Mouse (Mus musculus): ENCODE results near the gene Pigv. TPM values are rescaled to one million over a fixed set of nuclear protein-coding genes. Genes with fewer than 3 reads are reported as not detected.

Pigv gene
- polyA plus RNA-seq, 1 experiment: 7.3 TPM

DNA sequence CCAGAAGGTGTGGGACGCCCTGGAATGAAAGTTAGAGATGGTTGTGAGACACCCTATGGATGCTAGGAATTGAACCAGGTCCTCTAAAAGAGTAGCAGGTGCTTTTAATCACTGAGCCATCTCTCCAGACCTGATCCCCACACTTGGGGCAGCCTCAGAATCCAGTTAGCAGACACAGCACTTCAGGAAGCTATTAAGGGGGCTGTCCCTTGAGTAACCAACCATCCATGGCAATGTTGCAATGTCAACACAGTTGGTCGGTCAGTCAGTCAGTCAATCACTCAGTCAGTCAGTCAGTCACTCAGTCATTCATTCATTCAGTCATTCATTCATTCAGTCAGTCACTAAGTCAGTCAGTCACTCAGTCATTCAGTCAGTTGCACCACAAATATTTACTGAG is 43.9 kb downstream of the Pigv start:
- TF ChIP-seq MAX (IDR thresholded peaks at IDR 0.05) (no peak), FOSL1 (IDR thresholded peaks at IDR 0.05; ENCODE audit: insufficient read depth, low read length, poor library complexity, severe bottlenecking) (no peak), MYOD1 (IDR thresholded peaks at IDR 0.05; ENCODE audit: control insufficient read depth, insufficient read length, low read depth) (no peak), CTCF (IDR thresholded peaks at IDR 0.05; ENCODE audit: control insufficient read depth, insufficient read depth, insufficient read length) (no peak), USF1 (IDR thresholded peaks at IDR 0.05; ENCODE audit: low read depth) (no peak), CEBPB (IDR thresholded peaks at IDR 0.05; ENCODE audit: low read depth) (no peak), MYOG (IDR thresholded peaks at IDR 0.05; ENCODE audit: control insufficient read depth, extremely low read depth, insufficient read length) (no peak)
- Histone ChIP-seq H3K79me2 (ENCODE audit: control insufficient read depth, insufficient read depth) (peaks cover 48% of the 10 kb centered on the region), H3K4me3 (ENCODE audit: insufficient read depth, poor library complexity, severe bottlenecking) (no peak overlapping the region), H3K79me3 (ENCODE audit: low read depth) (peaks cover 25% of the 10 kb centered on the region), H3ac (ENCODE audit: control insufficient read depth, insufficient read length, low read depth) (no peak overlapping the region), H3K27me3 (ENCODE audit: control insufficient read depth, insufficient read depth, insufficient read length) (no peaks in the 10 kb centered on the region), H3K36me3 (ENCODE audit: control insufficient read depth, insufficient read depth) (no peaks in the 10 kb centered on the region)

DNA sequence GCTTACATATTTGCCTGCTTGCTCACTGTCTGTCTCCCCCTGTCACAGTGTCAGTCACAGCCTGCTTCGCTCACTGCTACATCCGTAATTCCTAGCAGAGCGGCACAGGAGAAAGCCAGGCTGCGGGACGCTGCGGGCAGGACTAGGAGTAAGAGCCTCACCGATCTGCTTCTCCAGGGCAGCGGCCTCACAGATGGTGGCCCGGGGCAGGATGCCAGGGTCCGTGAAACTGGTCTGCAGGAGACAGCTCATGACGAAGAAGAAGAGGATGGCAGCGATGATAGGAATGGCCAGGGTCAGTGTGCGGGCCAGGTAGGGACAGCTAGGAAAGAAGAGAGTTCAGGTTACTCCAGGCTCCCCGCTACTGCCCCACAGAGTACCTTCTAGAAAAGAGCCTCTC is 45.4 kb downstream of the Pigv start:
- Histone ChIP-seq H3K36me3 (ENCODE audit: control insufficient read depth, insufficient read depth) (peaks cover 4% of the 10 kb centered on the region), H3K27me3 (ENCODE audit: control insufficient read depth, insufficient read depth, insufficient read length) (no peaks in the 10 kb centered on the region), H3K79me2 (ENCODE audit: control insufficient read depth, insufficient read depth) (peaks cover 40% of the 10 kb centered on the region), H3K4me3 (ENCODE audit: insufficient read depth, poor library complexity, severe bottlenecking) (no peak overlapping the region), H3ac (ENCODE audit: control insufficient read depth, insufficient read length, low read depth) (no peak overlapping the region), H3K79me3 (ENCODE audit: low read depth) (peaks cover 20% of the 10 kb centered on the region)
- TF ChIP-seq MYOD1 (IDR thresholded peaks at IDR 0.05; ENCODE audit: control insufficient read depth, insufficient read length, low read depth) (no peak), USF1 (IDR thresholded peaks at IDR 0.05; ENCODE audit: low read depth) (no peak), FOSL1 (IDR thresholded peaks at IDR 0.05; ENCODE audit: insufficient read depth, low read length, poor library complexity, severe bottlenecking) (no peak), CEBPB (IDR thresholded peaks at IDR 0.05; ENCODE audit: low read depth) (no peak)

DNA sequence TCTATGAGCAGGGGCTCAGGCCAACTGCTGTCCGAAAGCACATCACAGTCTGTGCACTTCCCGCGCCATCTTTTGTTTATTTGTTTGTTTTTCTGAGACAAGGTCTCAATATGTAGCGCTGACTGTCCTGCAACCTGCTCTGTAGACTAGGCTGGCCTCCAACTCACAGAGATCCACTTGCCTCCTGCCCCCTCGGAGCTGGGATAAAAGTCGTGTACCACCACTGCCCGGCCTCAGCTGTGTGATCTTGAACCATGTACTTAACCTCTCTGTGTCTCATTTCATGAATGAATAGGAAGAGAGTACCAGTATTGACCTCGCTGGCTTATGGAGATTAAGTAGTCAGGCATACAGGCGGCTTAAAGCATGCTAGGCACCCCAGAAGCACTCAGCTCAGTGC is 45.8 kb downstream of the Pigv start:
- Histone ChIP-seq H3ac (ENCODE audit: control insufficient read depth, insufficient read length, low read depth) (no peak overlapping the region), H3K27me3 (ENCODE audit: control insufficient read depth, insufficient read depth, insufficient read length) (no peaks in the 10 kb centered on the region), H3K4me3 (ENCODE audit: insufficient read depth, poor library complexity, severe bottlenecking) (no peak overlapping the region), H3K79me2 (ENCODE audit: control insufficient read depth, insufficient read depth) (peaks cover 36% of the 10 kb centered on the region), H3K79me3 (ENCODE audit: low read depth) (peaks cover 16% of the 10 kb centered on the region), H3K36me3 (ENCODE audit: control insufficient read depth, insufficient read depth) (peaks cover 4% of the 10 kb centered on the region)
- TF ChIP-seq FOSL1 (IDR thresholded peaks at IDR 0.05; ENCODE audit: insufficient read depth, low read length, poor library complexity, severe bottlenecking) (no peak), MYOD1 (IDR thresholded peaks at IDR 0.05; ENCODE audit: control insufficient read depth, insufficient read length, low read depth) (no peak), MAX (IDR thresholded peaks at IDR 0.05) (no peak), MYOG (IDR thresholded peaks at IDR 0.05; ENCODE audit: control insufficient read depth, extremely low read depth, insufficient read length) (no peak), USF1 (IDR thresholded peaks at IDR 0.05; ENCODE audit: low read depth) (no peak), CTCF (IDR thresholded peaks at IDR 0.05; ENCODE audit: control insufficient read depth, insufficient read depth, insufficient read length) (no peak), CEBPB (IDR thresholded peaks at IDR 0.05; ENCODE audit: low read depth) (no peak)

DNA sequence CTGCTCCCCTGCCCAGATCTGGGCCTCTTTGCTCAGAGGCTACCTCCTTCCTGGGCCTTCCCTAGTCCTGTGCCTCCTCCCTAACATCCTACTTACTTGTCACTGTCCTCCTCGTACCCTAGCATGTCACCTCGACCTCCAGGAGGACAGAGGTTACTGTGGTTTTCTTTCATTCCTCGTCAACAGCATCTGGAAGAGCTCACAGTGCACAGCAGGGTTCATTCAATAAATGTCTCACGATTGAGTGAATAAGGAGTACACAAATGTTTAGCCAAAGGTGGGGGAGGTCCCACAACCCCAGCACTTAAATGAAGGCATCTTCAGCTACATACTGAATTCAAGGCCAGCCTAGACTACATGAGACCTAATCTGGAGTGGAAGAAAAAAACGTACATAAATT is 46.2 kb downstream of the Pigv start:
- Histone ChIP-seq H3K27me3 (ENCODE audit: control insufficient read depth, insufficient read depth, insufficient read length) (no peaks in the 10 kb centered on the region), H3K4me3 (ENCODE audit: insufficient read depth, poor library complexity, severe bottlenecking) (no peak overlapping the region), H3K79me2 (ENCODE audit: control insufficient read depth, insufficient read depth) (peaks cover 32% of the 10 kb centered on the region), H3K36me3 (ENCODE audit: control insufficient read depth, insufficient read depth) (peaks cover 4% of the 10 kb centered on the region), H3K79me3 (ENCODE audit: low read depth) (peaks cover 12% of the 10 kb centered on the region), H3ac (ENCODE audit: control insufficient read depth, insufficient read length, low read depth) (no peak overlapping the region)
- TF ChIP-seq CTCF (IDR thresholded peaks at IDR 0.05; ENCODE audit: control insufficient read depth, insufficient read depth, insufficient read length) (no peak), MYOG (IDR thresholded peaks at IDR 0.05; ENCODE audit: control insufficient read depth, extremely low read depth, insufficient read length) (no peak), USF1 (IDR thresholded peaks at IDR 0.05; ENCODE audit: low read depth) (no peak)

DNA sequence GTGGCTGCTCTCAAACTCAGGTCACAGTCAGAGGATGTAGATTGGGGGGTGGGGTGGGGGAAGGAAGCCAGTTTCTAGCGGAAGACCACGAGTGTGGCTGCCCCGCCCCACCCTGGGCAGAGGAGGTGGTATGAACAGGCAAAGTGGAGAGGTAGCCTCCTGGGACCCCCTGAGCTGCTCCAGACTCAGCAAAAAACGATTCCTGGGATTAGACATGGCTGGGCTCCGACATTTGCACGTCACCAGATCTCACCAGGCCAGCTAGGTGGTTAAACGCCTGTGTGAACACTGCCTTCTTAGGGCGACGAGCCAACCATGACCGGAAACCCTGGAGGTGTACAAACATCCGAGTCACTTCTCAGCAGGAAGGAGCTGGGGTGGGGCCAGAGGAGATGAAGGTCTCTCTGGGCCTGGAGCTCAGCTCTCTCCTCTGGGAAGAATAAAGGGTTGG is 46.8 kb downstream of the Pigv start:
- Histone ChIP-seq H3K4me3 (ENCODE audit: insufficient read depth, poor library complexity, severe bottlenecking) (no peak overlapping the region), H3ac (ENCODE audit: control insufficient read depth, insufficient read length, low read depth) (no peak overlapping the region), H3K36me3 (ENCODE audit: control insufficient read depth, insufficient read depth) (peaks cover 4% of the 10 kb centered on the region), H3K79me2 (ENCODE audit: control insufficient read depth, insufficient read depth) (peaks cover 26% of the 10 kb centered on the region), H3K79me3 (ENCODE audit: low read depth) (peaks cover 11% of the 10 kb centered on the region), H3K27me3 (ENCODE audit: control insufficient read depth, insufficient read depth, insufficient read length) (no peaks in the 10 kb centered on the region)
- TF ChIP-seq USF1 (IDR thresholded peaks at IDR 0.05; ENCODE audit: low read depth) (no peak), MYOG (IDR thresholded peaks at IDR 0.05; ENCODE audit: control insufficient read depth, extremely low read depth, insufficient read length) (no peak), CEBPB (IDR thresholded peaks at IDR 0.05; ENCODE audit: low read depth) (no peak)

GRCm38 (mm10) chr4:133624830-133625229 is 47.6 kb downstream of the Pigv start:
- Histone ChIP-seq H3ac (ENCODE audit: control insufficient read depth, insufficient read length, low read depth) (no peak overlapping the region), H3K79me3 (ENCODE audit: low read depth) (peaks cover 11% of the 10 kb centered on the region), H3K4me3 (ENCODE audit: insufficient read depth, poor library complexity, severe bottlenecking) (no peak overlapping the region), H3K36me3 (ENCODE audit: control insufficient read depth, insufficient read depth) (peaks cover 4% of the 10 kb centered on the region), H3K79me2 (ENCODE audit: control insufficient read depth, insufficient read depth) (peaks cover 20% of the 10 kb centered on the region), H3K27me3 (ENCODE audit: control insufficient read depth, insufficient read depth, insufficient read length) (no peaks in the 10 kb centered on the region)
- TF ChIP-seq MAX (IDR thresholded peaks at IDR 0.05) (no peak), MYOG (IDR thresholded peaks at IDR 0.05; ENCODE audit: control insufficient read depth, extremely low read depth, insufficient read length) (no peak), CEBPB (IDR thresholded peaks at IDR 0.05; ENCODE audit: low read depth) (no peak), MYOD1 (IDR thresholded peaks at IDR 0.05; ENCODE audit: control insufficient read depth, insufficient read length, low read depth) (no peak), FOSL1 (IDR thresholded peaks at IDR 0.05; ENCODE audit: insufficient read depth, low read length, poor library complexity, severe bottlenecking) (no peak), USF1 (IDR thresholded peaks at IDR 0.05; ENCODE audit: low read depth) (no peak), CTCF (IDR thresholded peaks at IDR 0.05; ENCODE audit: control insufficient read depth, insufficient read depth, insufficient read length) (no peak)

Data from C2C12 (cell line).